ENCODE assay signal across 9 mouse cellular contexts in genomic region chr12:102702356-102703110, GRCm38 (mm10). TPM values are rescaled to one million over a fixed set of nuclear protein-coding genes. Genes with fewer than 3 reads are reported as not detected.
DNase-seq lines count a peak whose midpoint lies in the region; ATAC-seq and TF ChIP-seq lines count a peak whose summit lies in the region.
"Had no signal": no experiment of that assay in that cellular context is flagged by ENCODE, and none has a peak within 500 bp of the region (broad histone marks: within the 10 kb centered on the region; RNA-seq: fewer than 3 reads in every experiment).

No protein-coding gene starts in this region.

- H3K27ac ChIP-seq in liver, embryonic 13.5 days, result peak overlapping the region; percentile 8; the same call in 1 of the 2 replicates
- peak overlapping the region; percentile 44; the same call in 1 of the 2 replicates for H3K27ac ChIP-seq in neural tube, embryonic 11.5 days (ENCODE audit: low read depth, low read length)
- H3K27ac ChIP-seq in testis, adult 2 months (ENCODE audit: control insufficient read depth, insufficient read depth, low read depth, low read length), result no peak overlapping the region

- H3K4me3 ChIP-seq in megakaryocyte, embryonic 14.5 days (replicated peaks), result peak overlapping the region; percentile 94
- peak overlapping the region; percentile 75 for H3K4me3 ChIP-seq in liver, embryonic 13.5 days (replicated peaks)
- peak overlapping the region; percentile 81 for H3K4me3 ChIP-seq in neural tube, embryonic 11.5 days (ENCODE audit: low read depth, low read length)
- peak overlapping the region; percentile 95 for H3K4me3 ChIP-seq in testis, adult 2 months (ENCODE audit: control insufficient read depth, low read depth, low read length)

- peaks cover 79% of the 10 kb centered on the region for H3K4me1 ChIP-seq in megakaryocyte, embryonic 14.5 days
- H3K4me1 ChIP-seq in liver, embryonic 13.5 days (replicated peaks), result peaks cover 74% of the 10 kb centered on the region
- H3K4me1 ChIP-seq in neural tube, embryonic 11.5 days (ENCODE audit: control insufficient read depth, insufficient read depth, low read length), result peaks cover 36% of the 10 kb centered on the region
- H3K4me1 ChIP-seq in testis, adult 2 months (ENCODE audit: control insufficient read depth, insufficient read depth, low read length), result peaks cover 37% of the 10 kb centered on the region

- no peaks in the 10 kb centered on the region for H3K36me3 ChIP-seq in megakaryocyte, embryonic 14.5 days (replicated peaks; ENCODE audit: low read length)
- no peaks in the 10 kb centered on the region for H3K36me3 ChIP-seq in liver, embryonic 13.5 days
- no peaks in the 10 kb centered on the region for H3K36me3 ChIP-seq in neural tube, embryonic 11.5 days (ENCODE audit: control insufficient read depth, insufficient read depth, low read length)
- H3K36me3 ChIP-seq in testis, adult 2 months (ENCODE audit: control insufficient read depth, insufficient read depth, low read length), result no peaks in the 10 kb centered on the region

- ATAC-seq in megakaryocyte, adult 5-6 weeks (ENCODE audit: poor library complexity, severe bottlenecking), result no peak
- 0 out of 2 replicates have a peak, but pooled peaks have one; percentile 13 for ATAC-seq in granulocyte monocyte progenitor cell, adult 5-6 weeks (replicated peaks; ENCODE audit: poor library complexity, severe bottlenecking)
- no peak for ATAC-seq in liver, embryonic 13.5 days (ENCODE audit: low read depth)
- no peak for ATAC-seq in neural tube, embryonic 11.5 days (ENCODE audit: insufficient read depth, low FRiP score, low TSS enrichment)

- peak overlapping the region; percentile 44; the same call in 1 of the 2 replicates for H3K9ac ChIP-seq in liver, embryonic 13.5 days
- H3K9ac ChIP-seq in neural tube, embryonic 11.5 days (ENCODE audit: low read length), result 0 out of 2 replicates have a peak overlapping the region, but pooled peaks have one; percentile 24

- H3K27me3 ChIP-seq in megakaryocyte, embryonic 14.5 days (replicated peaks), result peaks cover 1% of the 10 kb centered on the region
- peaks cover 17% of the 10 kb centered on the region for H3K27me3 ChIP-seq in liver, embryonic 13.5 days
- H3K27me3 ChIP-seq in neural tube, embryonic 11.5 days (ENCODE audit: control insufficient read depth, insufficient read depth, low read length), result no peaks in the 10 kb centered on the region
- no peaks in the 10 kb centered on the region for H3K27me3 ChIP-seq in testis, adult 2 months (ENCODE audit: control insufficient read depth, insufficient read depth, low read length)

- WGBS in liver, embryonic 13.5 days (ENCODE audit: insufficient replicate concordance), result 8% methylated on average over 15 of the region's 15 CpGs
- WGBS in neural tube, embryonic 11.5 days, result 6% methylated on average over 15 of the region's 15 CpGs

- TF ChIP-seq POLR2A in testis, adult 2 months (IDR thresholded peaks at IDR 0.05; ENCODE audit: control insufficient read depth, low read depth, low read length), result no peak

- H3K4me2 ChIP-seq in liver, embryonic 13.5 days, result peak overlapping the region; percentile 99
- H3K4me2 ChIP-seq in neural tube, embryonic 11.5 days (ENCODE audit: low read depth), result peak overlapping the region; percentile 91

- no peaks in the 10 kb centered on the region for H3K9me3 ChIP-seq in megakaryocyte, embryonic 14.5 days
- H3K9me3 ChIP-seq in liver, embryonic 13.5 days (replicated peaks), result no peaks in the 10 kb centered on the region
- H3K9me3 ChIP-seq in neural tube, embryonic 11.5 days (ENCODE audit: control insufficient read depth, low read length), result no peaks in the 10 kb centered on the region

- peak; percentile 25; the same call in 1 of the 2 replicates for TF ChIP-seq CTCF in testis, adult 2 months (IDR thresholded peaks at IDR 0.05; ENCODE audit: control insufficient read depth, insufficient read depth, insufficient replicate concordance, low read depth, low read length)

- peak; percentile 77 to 92 for DNase-seq in cerebellum, postnatal 25 days
- peak; percentile 80 for DNase-seq in kidney, adult 18-20 months
- DNase-seq in liver, embryonic 13.5 days, result peak; percentile 48
- peak; percentile 80 for DNase-seq in neural tube, embryonic 11.5 days (ENCODE audit: low spot score)

RNA-seq across cellular contexts. Expression of gene Itpk1, which starts 2.2 kb away (rescaled TPM):
- 15.7 and 19.2 TPM in 2 replicates for polyA plus RNA-seq in megakaryocyte, embryonic 14.5 days (2012; ENCODE audit: insufficient read depth, low replicate concordance)
- total RNA-seq in megakaryocyte, adult 5-6 weeks (2015), result 10.4 and 10.7 TPM in 2 replicates
- 14.0 and 16.6 TPM in 2 replicates for total RNA-seq in megakaryocyte, adult 5-6 weeks (2017)
- total RNA-seq in granulocyte monocyte progenitor cell, adult 5-6 weeks (2014; fragmentation: Nextera tagmentation), result 19.1 and 26.0 TPM in 2 replicates
- total RNA-seq in granulocyte monocyte progenitor cell, adult 5-6 weeks (2017), result 13.0 and 16.4 TPM in 2 replicates
- 3.0 and 3.3 TPM in 2 replicates for polyA plus RNA-seq in liver, embryonic 13.5 days (2015; fragmentation: Nextera tagmentation; extraction: Ambion mirVana)
- polyA plus RNA-seq in neural tube, embryonic 11.5 days (2014; fragmentation: Nextera tagmentation; extraction: Ambion mirVana), result 20.3 and 26.1 TPM in 2 replicates
- polyA plus RNA-seq in testis, adult 2 months (2012; rRNA removed), result 32.3 and 35.2 TPM in 2 replicates

RNA-seq across cellular contexts. Expression of gene Moap1, which starts 40.9 kb away (rescaled TPM):
- 3.3 TPM in 1 of 2 replicates, not detected in the other for polyA plus RNA-seq in megakaryocyte, embryonic 14.5 days (2012; ENCODE audit: insufficient read depth, low replicate concordance)
- 7.1 and 10.4 TPM in 2 replicates for total RNA-seq in megakaryocyte, adult 5-6 weeks (2015)
- total RNA-seq in megakaryocyte, adult 5-6 weeks (2017), result 9.9 and 12.2 TPM in 2 replicates
- total RNA-seq in granulocyte monocyte progenitor cell, adult 5-6 weeks (2014; fragmentation: Nextera tagmentation), result 11.0 and 11.1 TPM in 2 replicates
- 9.3 and 15.6 TPM in 2 replicates for total RNA-seq in granulocyte monocyte progenitor cell, adult 5-6 weeks (2017)
- 8.4 and 9.0 TPM in 2 replicates for polyA plus RNA-seq in liver, embryonic 13.5 days (2015; fragmentation: Nextera tagmentation; extraction: Ambion mirVana)
- polyA plus RNA-seq in neural tube, embryonic 11.5 days (2014; fragmentation: Nextera tagmentation; extraction: Ambion mirVana), result 44.8 and 46.0 TPM in 2 replicates
- 7.9 and 8.8 TPM in 2 replicates for polyA plus RNA-seq in testis, adult 2 months (2012; rRNA removed)

RNA-seq across cellular contexts. Expression of gene Tmem251, which starts 41.0 kb away (rescaled TPM):
- polyA plus RNA-seq in megakaryocyte, embryonic 14.5 days (2012; ENCODE audit: insufficient read depth, low replicate concordance), result 1.2 and 2.4 TPM in 2 replicates
- 13.4 and 13.9 TPM in 2 replicates for total RNA-seq in megakaryocyte, adult 5-6 weeks (2015)
- total RNA-seq in megakaryocyte, adult 5-6 weeks (2017), result 9.7 and 11.4 TPM in 2 replicates
- total RNA-seq in granulocyte monocyte progenitor cell, adult 5-6 weeks (2014; fragmentation: Nextera tagmentation), result 6.5 and 8.7 TPM in 2 replicates
- 8.0 and 9.3 TPM in 2 replicates for total RNA-seq in granulocyte monocyte progenitor cell, adult 5-6 weeks (2017)
- 8.8 and 9.2 TPM in 2 replicates for polyA plus RNA-seq in liver, embryonic 13.5 days (2015; fragmentation: Nextera tagmentation; extraction: Ambion mirVana)
- polyA plus RNA-seq in neural tube, embryonic 11.5 days (2014; fragmentation: Nextera tagmentation; extraction: Ambion mirVana), result 11.6 and 11.7 TPM in 2 replicates
- 0.90 and 1.1 TPM in 2 replicates for polyA plus RNA-seq in testis, adult 2 months (2012; rRNA removed)

RNA-seq across cellular contexts. Expression of gene Gm28051, which starts 55.0 kb away (rescaled TPM):
- polyA plus RNA-seq in megakaryocyte, embryonic 14.5 days (2012; ENCODE audit: insufficient read depth, low replicate concordance), result not detected in 2 replicates
- total RNA-seq in megakaryocyte, adult 5-6 weeks (2015), result not detected in 2 replicates
- not detected in 2 replicates for total RNA-seq in megakaryocyte, adult 5-6 weeks (2017)
- total RNA-seq in granulocyte monocyte progenitor cell, adult 5-6 weeks (2014; fragmentation: Nextera tagmentation), result not detected in 2 replicates
- total RNA-seq in granulocyte monocyte progenitor cell, adult 5-6 weeks (2017), result not detected in 2 replicates
- polyA plus RNA-seq in liver, embryonic 13.5 days (2015; fragmentation: Nextera tagmentation; extraction: Ambion mirVana), result not detected in 2 replicates
- not detected in 2 replicates for polyA plus RNA-seq in neural tube, embryonic 11.5 days (2014; fragmentation: Nextera tagmentation; extraction: Ambion mirVana)
- polyA plus RNA-seq in testis, adult 2 months (2012; rRNA removed), result 3.6 and 4.5 TPM in 2 replicates
- total RNA-seq: adrenal gland, postnatal 4 days had no signal

RNA-seq across cellular contexts. Expression of gene Gon7, which starts 55.1 kb away (rescaled TPM):
- polyA plus RNA-seq in megakaryocyte, embryonic 14.5 days (2012; ENCODE audit: insufficient read depth, low replicate concordance), result 10.4 TPM in 1 of 2 replicates, not detected in the other
- 22.2 and 26.1 TPM in 2 replicates for total RNA-seq in megakaryocyte, adult 5-6 weeks (2015)
- 14.0 and 29.9 TPM in 2 replicates for total RNA-seq in megakaryocyte, adult 5-6 weeks (2017)
- total RNA-seq in granulocyte monocyte progenitor cell, adult 5-6 weeks (2014; fragmentation: Nextera tagmentation), result 16.5 and 19.2 TPM in 2 replicates
- total RNA-seq in granulocyte monocyte progenitor cell, adult 5-6 weeks (2017), result 12.9 and 22.2 TPM in 2 replicates
- polyA plus RNA-seq in liver, embryonic 13.5 days (2015; fragmentation: Nextera tagmentation; extraction: Ambion mirVana), result 16.6 and 20.1 TPM in 2 replicates
- polyA plus RNA-seq in neural tube, embryonic 11.5 days (2014; fragmentation: Nextera tagmentation; extraction: Ambion mirVana), result 37.8 and 41.2 TPM in 2 replicates
- polyA plus RNA-seq in testis, adult 2 months (2012; rRNA removed), result 11.0 and 11.2 TPM in 2 replicates
